Mouse (Mus musculus) hindbrain, embryonic 16.5 days (tissue): ENCODE data around the gene Fam131a. TPM values are rescaled to one million over a fixed set of nuclear protein-coding genes. Genes with fewer than 3 reads are reported as not detected.

Experiments
- ATAC-seq: fragments of 200-750 bp; cut with Nextera tagmentation; 2 replicates; pipeline ENCODE4 v1.8.0; 2017; ENCODE audit warnings: moderate TSS enrichment, moderate library complexity
- H3K27ac ChIP-seq: fragments of 300-500 bp; sonication (generic); 2 replicates; pipeline ENCODE4 v1.5.1; 2014; ENCODE audit warnings: low read depth, mild to moderate bottlenecking, control low read depth, low read length, moderate library complexity
- H3K27me3 ChIP-seq: fragments of 300-500 bp; sonication (generic); replicated peaks from 2 replicates; pipeline ENCODE4 v1.6.1; 2014; ENCODE audit warnings: low read length; ENCODE audit not compliant: control insufficient read depth, insufficient read depth
- H3K36me3 ChIP-seq: fragments of 300-500 bp; sonication (generic); 2 replicates; pipeline ENCODE4 v1.6.1; 2014; ENCODE audit warnings: mild to moderate bottlenecking, low read length, moderate library complexity, mixed read lengths; ENCODE audit not compliant: control insufficient read depth, insufficient read depth
- H3K4me1 ChIP-seq: fragments of 300-500 bp; sonication (generic); 2 replicates; pipeline ENCODE4 v1.6.1; 2014; ENCODE audit warnings: low read depth, low read length; ENCODE audit not compliant: control insufficient read depth, insufficient read depth
- H3K4me2 ChIP-seq: fragments of 300-500 bp; sonication (generic); 2 replicates; pipeline ENCODE4 v1.6.1; 2014; ENCODE audit warnings: mild to moderate bottlenecking, low read length, control low read depth, moderate library complexity
- H3K4me3 ChIP-seq: fragments of 300-500 bp; sonication (generic); 2 replicates; pipeline ENCODE4 v1.5.1; 2014; ENCODE audit warnings: mild to moderate bottlenecking, low read length, control low read depth, moderate library complexity
- H3K9ac ChIP-seq: fragments of 300-500 bp; sonication (generic); 2 replicates; pipeline ENCODE4 v1.6.1; 2014; ENCODE audit warnings: low read depth, mild to moderate bottlenecking, control low read depth, low read length, moderate library complexity
- H3K9me3 ChIP-seq: fragments of 300-500 bp; sonication (generic); 2 replicates; pipeline ENCODE4 v1.6.1; 2014; ENCODE audit warnings: mild to moderate bottlenecking, low read length, moderate library complexity; ENCODE audit not compliant: control insufficient read depth
- WGBS: fragments of 180-500 bp; shearing (Covaris S2); extraction: QIAGEN DNeasy Blood & Tissue Kit; methylation state at CpG from one replicate; pipeline ENCODE4 v1.1.7; 2014; 5-methylcytosine and 5-hydroxymethylcytosine counted together
- polyA plus RNA-seq: library from polyadenylated mRNA; unstranded; fragments of >200 nt; fragmentation: Nextera tagmentation; extraction: Ambion mirVana; gene quantifications from 2 replicates; pipeline ENCODE4 v1.2.1, GENCODE M21; 2015

Gene Fam131a
- polyA plus RNA-seq, 1 experiment from 2014 or later = 56.7 TPM

DNA sequence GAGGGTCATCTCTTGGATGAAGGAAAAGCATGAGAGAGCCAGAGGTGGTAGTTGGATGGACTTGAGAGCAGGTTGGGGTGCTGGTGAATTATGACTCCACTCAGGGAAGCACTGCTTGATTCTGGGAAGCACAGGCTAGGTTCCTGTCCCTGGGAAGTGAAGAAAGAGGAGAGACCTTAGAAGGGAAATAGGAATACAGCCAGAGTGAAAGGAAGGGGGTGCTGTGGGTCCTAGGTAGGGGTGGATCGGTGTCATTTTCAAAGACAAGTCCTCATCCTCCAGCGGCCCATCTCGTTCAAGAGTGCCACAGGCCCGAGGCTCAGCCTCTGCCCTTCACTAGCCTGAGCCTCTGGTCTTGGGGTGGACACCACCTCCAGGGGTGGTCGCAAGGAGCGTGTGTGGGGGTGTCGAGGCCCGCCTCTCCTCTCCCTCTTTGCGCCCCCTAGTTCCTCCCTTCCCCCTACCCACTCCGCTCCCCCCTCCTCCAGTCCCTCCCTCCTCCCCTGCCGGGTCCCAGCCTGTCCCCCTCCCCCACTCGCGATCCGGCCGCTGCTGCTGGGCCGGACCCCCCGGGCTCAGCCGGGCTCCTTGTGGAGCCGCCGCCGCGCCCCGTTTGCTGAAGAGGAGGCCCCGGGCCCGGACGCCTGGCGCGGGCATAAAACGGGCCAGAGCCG is 39.3 kb downstream of the Fam131a start:
- Histone ChIP-seq H3K4me1 (peaks cover 12% of the 10 kb centered on the region), H3K27ac (peak overlapping the region; percentile 81), H3K27me3 (peaks cover 15% of the 10 kb centered on the region), H3K36me3 (peaks cover 9% of the 10 kb centered on the region), H3K4me3 (peak overlapping the region; percentile 80), H3K4me2 (peak overlapping the region; percentile 83), H3K9me3 (no peaks in the 10 kb centered on the region), H3K9ac (peak overlapping the region; percentile 84)
- ATAC-seq = peak; percentile 51
- WGBS = under 1% methylated on average over 13 of the region's 30 CpGs

GRCm38 (mm10) chr16:20732925-20733730 is 40.1 kb downstream of the Fam131a start, which contains the start of gene Chrd:
Gene Chrd (plus strand): TSS chr16:20733127.
- ATAC-seq = peak; percentile 76
- H3K4me2 ChIP-seq = peak within 1 kb of the TSS; percentile 83
- H3K9me3 ChIP-seq = no peaks in the 10 kb centered on the region
- WGBS = under 1% methylated on average over 51 of the region's 70 CpGs
- H3K27me3 ChIP-seq = peaks cover 15% of the 10 kb centered on the region
- H3K27ac ChIP-seq = peak within 1 kb of the TSS; percentile 81
- H3K9ac ChIP-seq = peak within 1 kb of the TSS; percentile 84
- peaks cover 9% of the 10 kb centered on the region for H3K36me3 ChIP-seq
- H3K4me1 ChIP-seq = peaks cover 12% of the 10 kb centered on the region
- H3K4me3 ChIP-seq = peak within 1 kb of the TSS; percentile 80

- Histone ChIP-seq H3K27me3 (peaks cover 15% of the 10 kb centered on the region), H3K4me2 (peak within 1 kb of the TSS; percentile 83), H3K4me3 (peak within 1 kb of the TSS; percentile 80), H3K4me1 (peaks cover 12% of the 10 kb centered on the region), H3K9ac (peak within 1 kb of the TSS; percentile 84), H3K36me3 (peaks cover 9% of the 10 kb centered on the region), H3K27ac (no peak within 1 kb of the TSS; the same call in 1 of the 2 replicates), H3K9me3 (no peaks in the 10 kb centered on the region)
- no peak for ATAC-seq
- 3% methylated on average over 45 of the region's 45 CpGs for WGBS
These were observed 41.0 kb downstream of the Fam131a start, which contains the start of gene Thpo for GRCm38 (mm10) chr16:20733731-20734730. Gene Thpo (minus strand): TSS chr16:20734511.

GRCm38 (mm10) chr16:20735651-20736050 is 42.6 kb downstream of the Fam131a start:
- H3K27me3 ChIP-seq = peaks cover 15% of the 10 kb centered on the region
- H3K36me3 ChIP-seq = peaks cover 13% of the 10 kb centered on the region
- no peak for ATAC-seq
- H3K27ac ChIP-seq = no peak overlapping the region
- H3K9ac ChIP-seq = no peak overlapping the region
- WGBS = 80% methylated on average over 5 of the region's 5 CpGs
- H3K4me2 ChIP-seq = no peak overlapping the region
- H3K9me3 ChIP-seq = no peaks in the 10 kb centered on the region
- H3K4me1 ChIP-seq = peaks cover 12% of the 10 kb centered on the region
- no peak overlapping the region for H3K4me3 ChIP-seq

DNA sequence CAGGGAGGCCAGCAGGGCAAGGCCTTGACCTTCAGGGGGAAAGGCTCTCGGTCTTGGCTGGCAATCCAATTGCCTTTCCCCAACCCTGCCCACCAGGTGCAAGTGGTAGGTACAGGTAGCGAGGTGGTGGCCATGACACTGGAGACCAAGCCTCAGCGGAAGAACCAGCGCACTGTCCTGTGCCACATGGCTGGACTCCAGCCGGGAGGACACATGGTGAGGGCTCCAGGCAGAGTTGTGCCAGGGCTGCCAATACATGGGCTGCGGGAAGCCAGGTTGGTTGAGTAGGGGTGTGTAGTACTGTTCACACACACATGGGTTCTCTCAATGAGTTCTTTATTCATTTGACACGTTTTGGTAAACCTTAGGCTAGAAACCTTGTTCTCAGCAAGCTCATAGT is 43.1 kb downstream of the Fam131a start:
- 89% methylated on average over 7 of the region's 7 CpGs for WGBS
- ATAC-seq = no peak
- Histone ChIP-seq H3K4me3 (no peak overlapping the region), H3K27ac (no peak overlapping the region), H3K27me3 (peaks cover 15% of the 10 kb centered on the region), H3K4me1 (peaks cover 12% of the 10 kb centered on the region), H3K36me3 (peaks cover 13% of the 10 kb centered on the region), H3K9me3 (no peaks in the 10 kb centered on the region), H3K4me2 (no peak overlapping the region), H3K9ac (no peak overlapping the region)

- Histone ChIP-seq H3K27ac (no peak overlapping the region), H3K36me3 (peaks cover 13% of the 10 kb centered on the region), H3K4me1 (peaks cover 12% of the 10 kb centered on the region), H3K9ac (no peak overlapping the region), H3K4me2 (no peak overlapping the region), H3K4me3 (no peak overlapping the region), H3K9me3 (no peaks in the 10 kb centered on the region), H3K27me3 (peaks cover 15% of the 10 kb centered on the region)
- WGBS = 93% methylated on average over 5 of the region's 5 CpGs
- no peak for ATAC-seq
These were observed 43.8 kb downstream of the Fam131a start for GRCm38 (mm10) chr16:20736823-20737222.

GRCm38 (mm10) chr16:20739845-20740244 is 46.8 kb downstream of the Fam131a start:
- Histone ChIP-seq H3K4me2 (no peak overlapping the region), H3K36me3 (peaks cover 13% of the 10 kb centered on the region), H3K9ac (no peak overlapping the region), H3K4me1 (no peaks in the 10 kb centered on the region), H3K4me3 (no peak overlapping the region), H3K27ac (no peak overlapping the region), H3K27me3 (peaks cover 11% of the 10 kb centered on the region), H3K9me3 (no peaks in the 10 kb centered on the region)
- 95% methylated on average over 9 of the region's 9 CpGs for WGBS
- no peak for ATAC-seq

DNA sequence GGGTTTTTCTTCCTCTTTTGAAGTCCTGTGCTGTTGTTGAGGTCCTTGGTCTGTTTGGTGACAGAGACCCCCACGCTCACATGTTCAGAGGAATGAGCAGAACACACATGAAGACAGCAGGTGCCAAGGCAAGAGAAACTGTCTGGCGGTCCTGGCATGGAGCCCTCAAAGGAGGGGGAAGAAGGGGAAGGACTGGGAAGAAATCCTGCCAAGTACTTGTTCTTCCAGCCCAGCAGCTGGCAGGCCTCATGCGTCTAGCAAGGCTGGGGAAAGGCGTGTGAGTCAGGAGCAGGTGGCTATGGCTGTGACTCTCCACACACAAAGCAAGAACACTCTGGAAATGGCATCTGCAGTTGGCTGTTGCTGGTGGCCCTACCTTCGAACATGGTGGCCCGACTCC is 53.6 kb downstream of the Fam131a start:
- 49% methylated on average over 6 of the region's 6 CpGs for WGBS
- no peak overlapping the region for H3K4me2 ChIP-seq
- no peaks in the 10 kb centered on the region for H3K9me3 ChIP-seq
- no peak overlapping the region for H3K27ac ChIP-seq
- H3K4me3 ChIP-seq = no peak overlapping the region
- peak; percentile 76 for ATAC-seq
- H3K4me1 ChIP-seq = no peaks in the 10 kb centered on the region
- no peaks in the 10 kb centered on the region; the same call in 1 of the 2 replicates for H3K27me3 ChIP-seq
- no peaks in the 10 kb centered on the region for H3K36me3 ChIP-seq
- no peak overlapping the region for H3K9ac ChIP-seq
